Mouse (Mus musculus) limb, embryonic 13.5 days (tissue): ENCODE measurements around the gene Gm5941. TPM values are rescaled to one million over a fixed set of nuclear protein-coding genes. Genes with fewer than 3 reads are reported as not detected.
"Not testable (repeated sequence)": the region's sequence is repeated elsewhere in the genome, so short reads cannot be mapped to it uniquely, and the experiment has no call there.

Experiments used
- ATAC-seq: fragments of 200-750 bp; cut with Nextera tagmentation; 2 replicates; pipeline ENCODE4 v1.8.0; 2017; ENCODE audit warnings: low read depth, moderate number of reproducible peaks, moderate TSS enrichment; ENCODE audit not compliant: low FRiP score
- H3K27ac ChIP-seq: fragments of 300-500 bp; sonication (generic); 2 replicates; pipeline ENCODE4 v1.5.1; 2015; ENCODE audit warnings: inconsistent platforms, mild to moderate bottlenecking, moderate library complexity
- H3K27me3 ChIP-seq: fragments of 300-500 bp; sonication (generic); 2 replicates; pipeline ENCODE4 v1.6.1; 2015; ENCODE audit warnings: mild to moderate bottlenecking, inconsistent platforms
- H3K36me3 ChIP-seq: fragments of 300-500 bp; sonication (generic); 2 replicates; pipeline ENCODE4 v1.6.1; 2015; ENCODE audit warnings: inconsistent platforms, mild to moderate bottlenecking, moderate library complexity
- H3K4me1 ChIP-seq: fragments of 300-500 bp; sonication (generic); 2 replicates; pipeline ENCODE4 v1.6.1; 2015; ENCODE audit warnings: inconsistent platforms
- H3K4me2 ChIP-seq: fragments of 300-500 bp; sonication (generic); replicated peaks from 2 replicates; pipeline ENCODE4 v1.6.1; 2015; ENCODE audit warnings: inconsistent platforms, mild to moderate bottlenecking, moderate library complexity
- H3K4me3 ChIP-seq: fragments of 300-500 bp; sonication (generic); 2 replicates; pipeline ENCODE4 v1.5.1; 2015; ENCODE audit warnings: moderate library complexity, mild to moderate bottlenecking, inconsistent platforms
- H3K9ac ChIP-seq: fragments of 300-500 bp; sonication (generic); 2 replicates; pipeline ENCODE4 v1.6.1; 2015; ENCODE audit warnings: mild to moderate bottlenecking, inconsistent platforms
- H3K9me3 ChIP-seq: fragments of 300-500 bp; sonication (generic); 2 replicates; pipeline ENCODE4 v1.6.1; 2016; ENCODE audit warnings: inconsistent platforms
- WGBS: fragments of 180-500 bp; shearing (Covaris S2); methylation state at CpG from one replicate; pipeline ENCODE4 v1.1.7; 2015; 5-methylcytosine and 5-hydroxymethylcytosine counted together
- polyA plus RNA-seq: library from polyadenylated mRNA; unstranded; fragments of >200 nt; fragmentation: Nextera tagmentation; extraction: Ambion mirVana; gene quantifications from 2 replicates; pipeline ENCODE4 v1.2.1, GENCODE M21; 2015

The Gm5941 gene
- not detected in 2 replicates for polyA plus RNA-seq

GRCm38 (mm10) chrX:92489649-92490048 lies at the start of gene Gm5941:
Gm5941 (plus strand) TSS chrX:92489949.
- WGBS, result 80% methylated on average over 4 of the region's 4 CpGs
- H3K4me3 ChIP-seq, H3K9ac ChIP-seq: not testable (repeated sequence)

DNA sequence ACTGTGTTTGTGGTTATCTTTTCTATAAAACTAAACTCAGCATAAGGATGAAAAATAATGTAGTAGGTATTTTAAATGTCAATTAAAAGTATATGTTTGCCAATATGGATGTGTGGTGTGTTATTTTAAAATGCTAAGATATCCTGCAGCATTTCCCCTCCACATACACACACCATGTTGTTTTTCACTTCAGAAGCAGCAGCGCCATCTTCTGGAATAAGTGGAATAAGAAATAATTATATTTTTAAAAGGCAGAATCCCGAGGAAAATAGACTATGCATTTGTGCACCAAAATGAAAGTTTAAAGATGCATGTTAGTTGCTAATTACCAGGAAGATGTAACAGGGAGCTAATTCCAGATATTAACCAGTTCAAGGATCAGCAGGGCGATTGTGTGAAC lies 29.3 kb upstream of the Gm5941 start:
- ATAC-seq, result no peak
- no peaks in the 10 kb centered on the region for H3K4me1 ChIP-seq
- WGBS, result 30% methylated on average over 3 of the region's 3 CpGs

More at GRCm38 (mm10) chrX:92489649-92490048, at the start of gene Gm5941:
- not testable (repeated sequence) for H3K27ac ChIP-seq, H3K4me1 ChIP-seq, H3K36me3 ChIP-seq, ATAC-seq, H3K4me2 ChIP-seq, H3K27me3 ChIP-seq, H3K9me3 ChIP-seq

DNA sequence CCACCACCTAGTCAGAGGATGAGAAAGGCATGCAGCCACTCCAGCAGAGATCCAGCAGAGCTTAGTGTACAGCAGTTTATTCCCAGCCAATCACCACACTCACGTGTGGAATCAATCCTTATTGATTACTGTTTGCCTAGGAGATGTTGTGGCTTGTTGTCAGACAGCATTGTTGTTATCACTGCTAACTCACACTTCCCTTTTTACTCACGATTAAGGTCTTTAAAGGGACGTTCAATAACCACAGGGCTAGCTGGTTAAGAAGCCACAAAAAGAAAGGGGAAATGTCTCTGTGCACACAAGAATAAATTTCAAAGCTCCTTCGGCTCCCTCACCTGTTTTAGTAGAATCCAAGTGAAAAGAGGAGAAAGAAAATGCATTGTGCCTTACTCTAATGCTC lies 25.0 kb upstream of the Gm5941 start:
- no peak for ATAC-seq
- no peaks in the 10 kb centered on the region for H3K36me3 ChIP-seq
- no peak overlapping the region for H3K4me3 ChIP-seq
- no peak overlapping the region for H3K27ac ChIP-seq
- H3K4me2 ChIP-seq, result no peak overlapping the region
- no peaks in the 10 kb centered on the region for H3K27me3 ChIP-seq
- H3K9me3 ChIP-seq, result no peaks in the 10 kb centered on the region
- H3K4me1 ChIP-seq, result no peaks in the 10 kb centered on the region
- 67% methylated on average over 4 of the region's 4 CpGs for WGBS
- H3K9ac ChIP-seq, result no peak overlapping the region

More for the DNA sequence above, 29.3 kb upstream of the Gm5941 start:
- H3K9ac ChIP-seq, result no peak overlapping the region
- no peak overlapping the region for H3K27ac ChIP-seq
- no peaks in the 10 kb centered on the region for H3K9me3 ChIP-seq
- H3K36me3 ChIP-seq, result no peaks in the 10 kb centered on the region
- H3K4me3 ChIP-seq, result no peak overlapping the region
- H3K4me2 ChIP-seq, result no peak overlapping the region
- H3K27me3 ChIP-seq, result no peaks in the 10 kb centered on the region

DNA sequence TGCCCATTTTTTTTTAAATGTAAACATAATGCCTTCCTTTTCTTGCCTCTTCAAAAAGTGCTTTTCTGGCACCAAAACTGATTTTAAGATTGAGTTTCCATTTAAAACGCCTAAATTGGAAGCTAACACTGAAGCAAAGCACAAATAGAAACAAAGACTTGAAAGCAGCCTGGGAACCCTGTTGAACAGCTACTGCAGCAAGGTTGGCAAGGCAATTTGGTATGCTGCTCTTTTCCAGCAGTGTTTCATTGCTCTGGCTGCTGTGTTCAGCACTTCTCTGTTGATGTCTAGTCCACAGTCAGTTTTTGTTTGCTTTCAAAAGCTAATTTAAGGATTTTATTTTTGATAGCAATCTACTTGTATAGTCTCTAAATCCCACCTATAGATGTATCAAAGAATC lies 8.5 kb downstream of the Gm5941 start:
- 42% methylated on average over 1 of the region's 1 CpGs for WGBS
- H3K27me3 ChIP-seq, result no peaks in the 10 kb centered on the region
- no peak for ATAC-seq

GRCm38 (mm10) chrX:92527826-92528225 lies 38.1 kb downstream of the Gm5941 start:
- no peaks in the 10 kb centered on the region for H3K27me3 ChIP-seq
- H3K9ac ChIP-seq, result no peak overlapping the region
- H3K4me3 ChIP-seq, result no peak overlapping the region
- no peak overlapping the region for H3K4me2 ChIP-seq
- WGBS, result 88% methylated on average over 1 of the region's 1 CpGs
- H3K27ac ChIP-seq, result no peak overlapping the region
- no peaks in the 10 kb centered on the region for H3K9me3 ChIP-seq
- no peaks in the 10 kb centered on the region for H3K36me3 ChIP-seq
- H3K4me1 ChIP-seq, result no peaks in the 10 kb centered on the region
- ATAC-seq, result no peak

More for the DNA sequence above, 8.5 kb downstream of the Gm5941 start:
- no peaks in the 10 kb centered on the region for H3K4me1 ChIP-seq
- H3K9me3 ChIP-seq, result no peaks in the 10 kb centered on the region
- H3K36me3 ChIP-seq, result no peaks in the 10 kb centered on the region
- H3K27ac ChIP-seq, result no peak overlapping the region
- no peak overlapping the region for H3K4me3 ChIP-seq
- no peak overlapping the region for H3K9ac ChIP-seq
- H3K4me2 ChIP-seq, result no peak overlapping the region

Other genes with a start within 250 kb of the Gm5941 start
- gene Mageb18, start 109.6 kb downstream of the Gm5941 start, polyA plus RNA-seq, result 0.18 TPM in 1 of 2 replicates, not detected in the other